Mouse (Mus musculus) liver, adult 2 months (tissue): ENCODE measurements at regions not wholly inside any gene's neighbourhood (a gene's known extent, or its start where the extent isn't known, plus 50 kb on each side); places are given as distances from the start of the nearest gene placed in this dataset.
A peak's percentile ranks its signal among the peaks of the same experiment; 100 is the strongest.

Experiments
- DNase-seq: peaks from one replicate; pipeline ENCODE4 v3.0.0-alpha.2; 2011; ENCODE audit warnings: low read depth, low spot score; ENCODE audit errors: extremely low read depth
- H3K27ac ChIP-seq: fragments of 200-500 bp; replicated peaks from 2 replicates; pipeline ENCODE4 v1.5.1; 2012; ENCODE audit warnings: low read depth, mild to moderate bottlenecking, control low read depth, inconsistent platforms, low read length; ENCODE audit not compliant: insufficient read depth
- H3K27me3 ChIP-seq: fragments of 200-500 bp; 2 replicates; pipeline ENCODE4 v1.6.1; 2012; ENCODE audit warnings: mild to moderate bottlenecking, moderate library complexity, low read length, inconsistent platforms; ENCODE audit not compliant: control insufficient read depth, insufficient read depth
- H3K36me3 ChIP-seq: fragments of 200-500 bp; 2 replicates; pipeline ENCODE4 v1.6.1; 2012; ENCODE audit warnings: low read length, inconsistent platforms; ENCODE audit not compliant: control insufficient read depth, insufficient read depth
- H3K4me1 ChIP-seq: fragments of 200-500 bp; 2 replicates; pipeline ENCODE4 v1.6.1; 2011; ENCODE audit warnings: low read length; ENCODE audit not compliant: control insufficient read depth, insufficient read depth
- H3K4me3 ChIP-seq: fragments of 200-500 bp; 2 replicates; pipeline ENCODE4 v1.5.1; 2011; ENCODE audit warnings: low read depth, mild to moderate bottlenecking, control low read depth, low read length, moderate library complexity; ENCODE audit not compliant: insufficient read depth
- H3K79me2 ChIP-seq: fragments of 200-500 bp; 2 replicates; pipeline ENCODE4 v1.6.1; 2012; ENCODE audit warnings: inconsistent platforms, mild to moderate bottlenecking, low read length, moderate library complexity; ENCODE audit not compliant: control insufficient read depth, insufficient read depth
- H3K9ac ChIP-seq: fragments of 200-500 bp; 2 replicates; pipeline ENCODE4 v1.6.1; 2012; ENCODE audit warnings: low read depth, mild to moderate bottlenecking, control low read depth, inconsistent platforms, low read length
- CTCF ChIP-seq: fragments of 200-500 bp; IDR thresholded peaks from 2 replicates; pipeline ENCODE4 v1.5.1; 2011; ENCODE audit warnings: low read depth, low read length, control low read depth
- POLR2A ChIP-seq: fragments of 200-500 bp; IDR thresholded peaks from 2 replicates; pipeline ENCODE4 v1.6.1; 2011; ENCODE audit warnings: low read length, control low read depth; ENCODE audit not compliant: insufficient read depth; ENCODE audit errors: extremely low read depth
- WGBS: fragments of 180-500 bp; shearing (Covaris S2); methylation state at CpG from one replicate; pipeline ENCODE4 v1.1.7; 2018; 5-methylcytosine and 5-hydroxymethylcytosine counted together

DNA sequence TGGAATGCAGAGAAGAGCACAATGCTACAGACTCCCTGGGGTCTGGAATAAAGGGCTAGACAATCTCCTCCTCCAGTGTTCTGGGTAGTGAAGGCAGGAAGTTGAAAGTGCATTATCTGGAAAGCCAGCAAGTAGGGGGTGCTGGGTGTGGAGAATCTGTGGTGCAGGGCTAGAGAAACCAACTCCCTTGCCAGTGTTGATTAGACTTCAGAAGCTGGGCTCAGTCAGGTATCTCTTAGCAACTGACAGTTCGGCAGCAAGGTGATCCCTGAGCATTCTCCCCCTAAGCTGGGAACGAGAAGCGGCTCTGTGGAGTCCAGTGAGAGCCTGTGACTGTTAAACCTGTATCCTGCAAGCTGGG is 265.7 kb downstream of the Cyp26b1 start:
- Histone ChIP-seq H3K36me3 (no peaks in the 10 kb centered on the region), H3K27ac (no peak overlapping the region), H3K27me3 (no peaks in the 10 kb centered on the region), H3K9ac (no peak overlapping the region), H3K79me2 (no peaks in the 10 kb centered on the region), H3K4me1 (no peaks in the 10 kb centered on the region), H3K4me3 (no peak overlapping the region)
- TF ChIP-seq POLR2A, result no peak
- no peak for DNase-seq
- WGBS, result 30% methylated on average over 3 of the region's 3 CpGs

DNA sequence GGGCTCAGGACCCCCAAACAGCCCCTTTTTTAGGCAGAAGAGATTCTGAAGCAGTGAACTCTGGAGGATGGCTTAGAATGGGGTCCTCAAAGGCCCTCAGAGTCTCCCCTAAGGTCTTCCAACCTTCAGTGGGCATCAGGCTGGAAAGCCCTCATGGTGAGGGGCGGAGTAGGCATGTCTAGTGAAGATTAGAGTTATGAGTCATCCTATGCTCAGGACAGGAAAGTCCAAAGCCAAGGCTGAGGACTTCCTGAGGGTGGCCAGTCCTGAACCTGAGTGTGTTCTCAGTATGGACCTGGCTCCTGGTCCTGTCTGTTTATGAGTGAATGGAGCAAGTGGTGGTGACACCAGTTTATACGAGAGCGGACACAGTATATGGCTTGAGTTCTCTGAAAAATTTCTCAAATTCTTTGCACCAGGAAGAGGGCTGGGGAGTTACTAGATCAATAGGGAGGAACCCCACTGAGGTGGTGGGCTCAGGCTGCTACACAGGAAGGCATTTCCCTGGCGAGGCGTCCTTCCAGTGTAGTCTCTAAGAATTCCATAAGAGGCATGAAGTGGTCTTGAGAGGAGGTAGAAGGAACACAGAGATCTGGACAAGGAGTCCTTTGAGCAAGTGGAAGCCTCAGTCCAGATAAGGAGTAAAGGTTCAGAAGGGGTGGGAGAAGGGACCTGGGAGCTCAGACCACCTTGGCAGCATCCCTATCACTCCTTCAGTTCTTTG is 266.2 kb downstream of the Cyp26b1 start:
- WGBS, result 78% methylated on average over 5 of the region's 5 CpGs
- no peak for DNase-seq
- Histone ChIP-seq H3K27ac (no peak overlapping the region), H3K27me3 (no peaks in the 10 kb centered on the region), H3K36me3 (no peaks in the 10 kb centered on the region), H3K4me1 (no peaks in the 10 kb centered on the region), H3K9ac (no peak overlapping the region), H3K79me2 (no peaks in the 10 kb centered on the region), H3K4me3 (no peak overlapping the region)
- TF ChIP-seq CTCF (no peak), POLR2A (no peak)

GRCm38 (mm10) chr6:84325384-84326114 is 268.2 kb downstream of the Cyp26b1 start:
- TF ChIP-seq POLR2A (no peak), CTCF (no peak)
- H3K79me2 ChIP-seq, result no peaks in the 10 kb centered on the region
- H3K9ac ChIP-seq, result no peak overlapping the region
- WGBS, result 65% methylated on average over 5 of the region's 5 CpGs
- H3K27me3 ChIP-seq, result no peaks in the 10 kb centered on the region
- DNase-seq, result no peak
- no peaks in the 10 kb centered on the region for H3K4me1 ChIP-seq
- no peaks in the 10 kb centered on the region for H3K36me3 ChIP-seq
- no peak overlapping the region for H3K4me3 ChIP-seq
- no peak overlapping the region for H3K27ac ChIP-seq

- H3K4me3 ChIP-seq, result no peak overlapping the region
- WGBS, result 78% methylated on average over 4 of the region's 4 CpGs
- no peak overlapping the region for H3K9ac ChIP-seq
- no peak for DNase-seq
- H3K4me1 ChIP-seq, result no peaks in the 10 kb centered on the region
- H3K79me2 ChIP-seq, result no peaks in the 10 kb centered on the region
- no peak overlapping the region for H3K27ac ChIP-seq
- no peaks in the 10 kb centered on the region for H3K36me3 ChIP-seq
- TF ChIP-seq CTCF (no peak), POLR2A (no peak)
- no peaks in the 10 kb centered on the region for H3K27me3 ChIP-seq
Observed at GRCm38 (mm10) chr6:84324185-84324584, 269.5 kb downstream of the Cyp26b1 start.

- WGBS, result 79% methylated on average over 4 of the region's 4 CpGs
- no peaks in the 10 kb centered on the region for H3K27me3 ChIP-seq
- H3K36me3 ChIP-seq, result no peaks in the 10 kb centered on the region
- no peak overlapping the region for H3K4me3 ChIP-seq
- no peak for TF ChIP-seq POLR2A
- TF ChIP-seq CTCF, result peak; percentile 31; the same call in 1 of the 2 replicates
- no peaks in the 10 kb centered on the region for H3K79me2 ChIP-seq
- no peaks in the 10 kb centered on the region for H3K4me1 ChIP-seq
- H3K9ac ChIP-seq, result no peak overlapping the region
- no peak for DNase-seq
- H3K27ac ChIP-seq, result no peak overlapping the region
Observed at GRCm38 (mm10) chr6:84322528-84322927, 271.2 kb downstream of the Cyp26b1 start.

- Histone ChIP-seq H3K79me2 (no peaks in the 10 kb centered on the region), H3K27ac (no peak overlapping the region), H3K4me1 (no peaks in the 10 kb centered on the region), H3K27me3 (no peaks in the 10 kb centered on the region), H3K9ac (no peak overlapping the region), H3K36me3 (no peaks in the 10 kb centered on the region), H3K4me3 (no peak overlapping the region)
- TF ChIP-seq CTCF (peak; percentile 17; the same call in 1 of the 2 replicates), POLR2A (no peak)
- 50% methylated on average over 1 of the region's 1 CpGs for WGBS
- DNase-seq, result no peak
Observed at GRCm38 (mm10) chr6:84320586-84320985, 273.1 kb downstream of the Cyp26b1 start.
